Mouse (Mus musculus) liver, embryonic 13.5 days (tissue): ENCODE measurements at regions not wholly inside any gene's neighbourhood (a gene's known extent, or its start where the extent isn't known, plus 50 kb on each side); places are given as distances from the start of the nearest gene placed in this dataset.

Experiments used
- ATAC-seq: fragments of 200-750 bp; cut with Nextera tagmentation; 2 replicates; pipeline ENCODE4 v1.8.0; 2017; ENCODE audit warnings: low read depth, mild to moderate bottlenecking, moderate number of reproducible peaks, moderate library complexity
- DNase-seq: peaks from one replicate; pipeline ENCODE4 v3.0.0; 2022
- H3K27ac ChIP-seq: fragments of 300-500 bp; sonication (generic); 2 replicates; pipeline ENCODE4 v1.5.1; 2015; ENCODE audit warnings: moderate library complexity, mild to moderate bottlenecking, inconsistent platforms
- H3K27me3 ChIP-seq: fragments of 300-500 bp; sonication (generic); 2 replicates; pipeline ENCODE4 v1.6.1; 2015; ENCODE audit warnings: mild to moderate bottlenecking, inconsistent platforms
- H3K36me3 ChIP-seq: fragments of 300-500 bp; sonication (generic); 2 replicates; pipeline ENCODE4 v1.6.1; 2015; ENCODE audit warnings: mild to moderate bottlenecking, inconsistent platforms
- H3K4me1 ChIP-seq: fragments of 300-500 bp; sonication (generic); replicated peaks from 2 replicates; pipeline ENCODE4 v1.6.1; 2015; ENCODE audit warnings: inconsistent platforms
- H3K4me2 ChIP-seq: fragments of 300-500 bp; sonication (generic); 2 replicates; pipeline ENCODE4 v1.6.1; 2015; ENCODE audit warnings: inconsistent platforms, mild to moderate bottlenecking, moderate library complexity
- H3K4me3 ChIP-seq: fragments of 300-500 bp; sonication (generic); replicated peaks from 2 replicates; pipeline ENCODE4 v1.5.1; 2015; ENCODE audit warnings: mild to moderate bottlenecking, inconsistent platforms
- H3K9ac ChIP-seq: fragments of 300-500 bp; sonication (generic); 2 replicates; pipeline ENCODE4 v1.6.1; 2015; ENCODE audit warnings: mild to moderate bottlenecking, inconsistent platforms
- H3K9me3 ChIP-seq: fragments of 300-500 bp; sonication (generic); replicated peaks from 2 replicates; pipeline ENCODE4 v1.6.1; 2016; ENCODE audit warnings: inconsistent platforms
- WGBS: fragments of 180-500 bp; shearing (Covaris S2); methylation state at CpG from one replicate; pipeline ENCODE4 v1.1.7; 2015; ENCODE audit not compliant: insufficient replicate concordance; 5-methylcytosine and 5-hydroxymethylcytosine counted together

DNA sequence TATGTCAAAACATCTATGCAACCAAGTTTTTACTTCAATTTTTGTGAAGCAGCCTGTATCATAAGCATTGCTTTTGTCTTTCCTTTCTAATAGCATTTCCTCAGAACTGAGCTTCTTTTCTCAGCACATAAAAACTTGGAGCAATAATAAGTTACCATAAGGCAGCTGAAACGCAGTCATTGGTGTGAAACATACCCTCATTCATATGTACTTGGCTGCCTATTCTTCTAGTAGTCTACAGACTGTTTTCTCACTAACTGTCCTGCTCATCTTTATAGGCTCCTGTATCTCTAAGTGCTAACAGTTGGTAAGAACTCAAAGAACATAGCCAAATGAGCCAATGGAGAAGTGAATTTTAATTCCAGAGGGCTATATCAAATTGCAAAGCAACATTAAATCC, 454.6 kb upstream of the Ptprd start:
- H3K9me3 ChIP-seq: no peaks in the 10 kb centered on the region; the same call in 1 of the 2 replicates
- H3K27me3 ChIP-seq: no peaks in the 10 kb centered on the region
- no peak for ATAC-seq
- H3K27ac ChIP-seq: no peak overlapping the region
- H3K4me1 ChIP-seq: no peaks in the 10 kb centered on the region
- WGBS: 42% methylated on average over 1 of the region's 1 CpGs
- H3K4me2 ChIP-seq: no peak overlapping the region
- H3K36me3 ChIP-seq: no peaks in the 10 kb centered on the region
- no peak overlapping the region for H3K4me3 ChIP-seq
- no peak overlapping the region for H3K9ac ChIP-seq
- no peak for DNase-seq

DNA sequence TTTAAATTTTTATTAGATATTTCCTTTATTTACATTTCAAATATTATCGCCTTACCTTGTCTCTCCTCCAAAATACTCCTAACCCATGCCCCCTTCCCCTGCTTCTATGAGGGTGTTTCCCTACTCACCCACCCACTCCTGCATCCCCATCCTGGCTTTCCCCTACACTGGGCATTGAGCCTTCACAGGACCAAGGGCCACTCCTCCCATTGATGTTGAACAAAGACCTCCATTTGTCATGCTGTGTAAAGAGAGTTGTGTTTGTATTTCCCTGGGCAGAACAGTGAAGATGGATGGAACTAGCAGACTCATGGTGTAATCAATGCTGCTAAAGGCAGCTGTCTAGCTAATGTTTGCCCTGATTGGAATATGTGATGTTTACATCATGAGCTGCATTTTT, 431.0 kb upstream of the Ptprd start:
- Histone ChIP-seq H3K4me1 (no peaks in the 10 kb centered on the region), H3K9ac (no peak overlapping the region), H3K4me3 (no peak overlapping the region), H3K27ac (no peak overlapping the region), H3K4me2 (no peak overlapping the region), H3K9me3 (no peaks in the 10 kb centered on the region), H3K27me3 (no peaks in the 10 kb centered on the region), H3K36me3 (no peaks in the 10 kb centered on the region)
- 79% methylated on average over 1 of the region's 1 CpGs for WGBS
- DNase-seq (no peak), ATAC-seq (no peak)

DNA sequence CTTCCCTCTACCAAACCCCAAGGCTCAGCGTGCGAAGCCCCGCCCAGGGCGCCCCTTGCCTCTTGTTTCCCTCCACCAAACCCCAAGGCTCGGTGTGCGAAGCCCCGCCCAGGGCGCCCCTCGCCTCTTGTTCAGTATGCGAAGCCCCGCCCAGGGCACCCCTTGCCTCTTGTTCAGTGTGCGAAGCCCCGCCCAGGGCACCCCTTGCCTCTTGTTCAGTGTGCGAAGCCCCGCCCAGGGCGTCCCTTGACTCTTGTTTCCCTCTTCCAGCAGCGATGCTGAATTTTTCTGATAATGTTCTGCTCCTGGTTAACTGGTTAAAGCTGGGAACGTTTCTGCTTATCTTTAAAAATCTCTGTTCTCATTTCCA, 394.7 kb upstream of the Ptprd start:
- H3K27ac ChIP-seq: no peak overlapping the region
- ATAC-seq (no peak), DNase-seq (no peak)
- peak overlapping the region; percentile 23 for H3K4me3 ChIP-seq
- no peaks in the 10 kb centered on the region for H3K4me1 ChIP-seq
- no peaks in the 10 kb centered on the region for H3K27me3 ChIP-seq
- 0 out of 2 replicates have a peak overlapping the region, but pooled peaks have one; percentile 26 for H3K4me2 ChIP-seq
- H3K9ac ChIP-seq: no peak overlapping the region
- no peaks in the 10 kb centered on the region for H3K36me3 ChIP-seq
- WGBS: 21% methylated on average over 18 of the region's 18 CpGs
- no peaks in the 10 kb centered on the region for H3K9me3 ChIP-seq

DNA sequence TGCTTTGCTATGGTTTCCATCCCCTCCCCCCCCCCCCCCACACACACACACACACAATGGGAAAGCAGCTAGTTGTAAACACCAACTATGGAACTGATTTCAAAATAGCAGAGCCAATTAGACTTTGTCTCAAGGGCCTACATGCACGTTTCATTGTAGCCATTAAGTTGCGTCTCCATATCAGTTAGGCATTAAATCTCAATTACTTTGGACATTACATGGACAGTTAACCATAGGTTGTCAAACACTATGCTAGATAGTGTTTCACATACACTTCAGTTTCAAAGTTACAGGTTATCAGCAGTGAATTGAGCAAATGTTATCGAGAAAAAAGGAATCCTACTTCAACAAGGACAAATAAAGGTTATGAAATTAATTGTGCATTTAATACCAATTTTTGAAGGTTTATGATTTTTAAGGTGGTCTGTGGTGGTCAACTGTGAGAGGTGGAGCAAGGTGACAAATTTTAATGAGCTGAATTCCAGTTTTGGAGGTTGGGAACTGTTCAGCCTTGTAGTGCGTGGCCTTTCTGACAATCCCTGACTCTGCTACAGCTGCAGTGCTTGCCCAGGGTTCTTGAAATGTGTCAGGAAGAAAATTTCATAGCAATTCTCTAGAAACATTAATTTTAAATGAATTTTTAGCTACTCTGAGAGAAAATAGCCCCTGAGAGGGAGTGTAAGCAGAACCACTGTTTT, 394.2 kb upstream of the Ptprd start:
- Histone ChIP-seq H3K4me3 (peak overlapping the region; percentile 23), H3K4me2 (0 out of 2 replicates have a peak overlapping the region, but pooled peaks have one; percentile 26), H3K4me1 (no peaks in the 10 kb centered on the region), H3K9me3 (no peaks in the 10 kb centered on the region), H3K36me3 (no peaks in the 10 kb centered on the region), H3K9ac (no peak overlapping the region), H3K27ac (no peak overlapping the region), H3K27me3 (no peaks in the 10 kb centered on the region)
- ATAC-seq (no peak), DNase-seq (no peak)
- WGBS: 74% methylated on average over 4 of the region's 4 CpGs

DNA sequence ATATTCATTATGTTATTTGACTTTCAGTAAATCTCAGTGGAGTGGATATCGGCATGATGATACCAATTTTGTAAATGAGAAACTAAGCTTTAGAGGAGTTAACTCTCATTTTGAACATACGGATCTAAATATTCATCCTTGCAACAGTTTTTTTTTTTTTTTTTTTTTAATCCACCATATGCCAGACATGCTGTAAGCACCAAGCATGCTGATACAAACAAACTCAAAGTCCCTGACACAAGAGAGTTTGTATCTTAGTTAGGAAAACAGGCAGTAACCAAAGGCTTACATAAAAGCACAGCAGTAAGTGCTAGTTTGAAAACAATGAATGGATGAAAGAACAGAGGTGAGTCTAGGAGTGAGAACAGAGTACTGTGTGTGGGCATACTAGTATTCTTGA, 369.8 kb upstream of the Ptprd start:
- WGBS: 83% methylated on average over 2 of the region's 2 CpGs
- Histone ChIP-seq H3K4me3 (no peak overlapping the region), H3K9me3 (no peaks in the 10 kb centered on the region), H3K27ac (no peak overlapping the region), H3K4me2 (no peak overlapping the region), H3K9ac (no peak overlapping the region), H3K36me3 (no peaks in the 10 kb centered on the region), H3K4me1 (no peaks in the 10 kb centered on the region), H3K27me3 (no peaks in the 10 kb centered on the region)
- no peak for DNase-seq
- ATAC-seq: no peak

DNA sequence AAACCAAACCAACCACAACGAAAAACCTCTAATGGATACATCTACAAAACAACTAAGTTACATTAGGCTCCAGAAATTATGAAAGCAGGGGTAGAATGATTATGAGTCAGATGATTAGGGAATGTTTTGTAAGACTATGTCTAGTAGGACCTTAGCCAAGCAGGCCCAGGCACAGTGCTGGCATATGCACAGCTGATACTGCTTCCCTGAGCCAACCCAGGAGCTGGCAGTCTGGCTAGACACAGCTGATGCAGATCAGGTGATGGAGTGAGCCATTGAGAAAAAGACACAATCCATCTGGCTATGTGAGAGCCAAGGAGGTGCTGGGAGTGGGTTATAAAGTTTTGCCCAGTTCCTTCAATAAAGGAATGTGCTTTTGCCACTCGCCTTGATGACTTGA, 353.6 kb upstream of the Ptprd start:
- ATAC-seq: no peak

More for the DNA sequence above, 353.6 kb upstream of the Ptprd start:
- Histone ChIP-seq H3K4me3 (no peak overlapping the region), H3K9me3 (no peaks in the 10 kb centered on the region), H3K9ac (no peak overlapping the region), H3K27me3 (no peaks in the 10 kb centered on the region), H3K27ac (no peak overlapping the region), H3K4me2 (no peak overlapping the region), H3K36me3 (no peaks in the 10 kb centered on the region), H3K4me1 (no peaks in the 10 kb centered on the region)
- 56% methylated on average over 2 of the region's 2 CpGs for WGBS
- DNase-seq: no peak
